Mouse (Mus musculus) C2C12 (cell line): Measurements from ENCODE around the gene Tm2d3. TPM values are rescaled to one million over a fixed set of nuclear protein-coding genes. Genes with fewer than 3 reads are reported as not detected.

Experiments used
- H3K27me3 ChIP-seq: one replicate; pipeline ENCODE4 v1.6.1; 2011; ENCODE audit not compliant: control insufficient read depth, insufficient read depth, insufficient read length
- H3K36me3 ChIP-seq: one replicate; pipeline ENCODE4 v1.6.1; 2011; ENCODE audit not compliant: control insufficient read depth, insufficient read depth
- H3K4me3 ChIP-seq: one replicate; pipeline ENCODE4 v1.5.1; 2011; ENCODE audit warnings: mild to moderate bottlenecking, control low read depth; ENCODE audit not compliant: poor library complexity, insufficient read depth, severe bottlenecking
- H3K79me2 ChIP-seq: one replicate; pipeline ENCODE4 v1.6.1; 2011; ENCODE audit not compliant: control insufficient read depth, insufficient read depth
- H3K79me3 ChIP-seq: one replicate; pipeline ENCODE4 v1.6.1; 2011; ENCODE audit warnings: low read depth, control low read depth
- H3ac ChIP-seq: one replicate; pipeline ENCODE3; 2011; ENCODE audit warnings: low read depth; ENCODE audit not compliant: control insufficient read depth, insufficient read length
- CEBPB ChIP-seq: IDR thresholded peaks from one replicate; pipeline ENCODE4 v1.6.1; 2011; ENCODE audit warnings: low read depth, mild to moderate bottlenecking, control low read depth, moderate library complexity
- CTCF ChIP-seq: IDR thresholded peaks from one replicate; pipeline ENCODE4 v1.5.1; 2011; ENCODE audit not compliant: control insufficient read depth, insufficient read depth, insufficient read length
- FOSL1 ChIP-seq: IDR thresholded peaks from one replicate; pipeline ENCODE4 v1.8.0; 2011; ENCODE audit warnings: mild to moderate bottlenecking, low read length; ENCODE audit not compliant: poor library complexity, insufficient read depth, severe bottlenecking
- MAX ChIP-seq: IDR thresholded peaks from one replicate; pipeline ENCODE4 v1.6.1; 2011; ENCODE audit warnings: mild to moderate bottlenecking, control low read depth
- MYOD1 ChIP-seq: IDR thresholded peaks from one replicate; pipeline ENCODE4 v1.6.1; 2011; ENCODE audit warnings: low read depth; ENCODE audit not compliant: control insufficient read depth, insufficient read length
- MYOG ChIP-seq: IDR thresholded peaks from one replicate; pipeline ENCODE4 v1.6.1; 2011; ENCODE audit not compliant: control insufficient read depth, insufficient read length; ENCODE audit errors: extremely low read depth
- USF1 ChIP-seq: IDR thresholded peaks from one replicate; pipeline ENCODE4 v1.6.1; 2011; ENCODE audit warnings: low read depth, mild to moderate bottlenecking, control low read depth, moderate library complexity
- polyA plus RNA-seq: library from polyadenylated mRNA; unstranded; fragments of >200 nt; fragmentation: generic; extraction: Trizol; gene quantifications from one replicate; pipeline ENCODE4 v1.2.1, GENCODE M21; 2012; ENCODE audit warnings: missing spikeins

Tm2d3 gene
- polyA plus RNA-seq, 1 experiment: 32.8 TPM

- Histone ChIP-seq H3K79me3 (peaks cover 5% of the 10 kb centered on the region), H3K79me2 (peaks cover 11% of the 10 kb centered on the region), H3ac (peak overlapping the region; percentile 40), H3K4me3 (peak overlapping the region; percentile 53), H3K27me3 (no peaks in the 10 kb centered on the region), H3K36me3 (no peaks in the 10 kb centered on the region)
- TF ChIP-seq FOSL1: no peak
- TF ChIP-seq MYOG: no peak
- no peak for TF ChIP-seq CEBPB
- no peak for TF ChIP-seq MAX
- no peak for TF ChIP-seq MYOD1
- TF ChIP-seq CTCF: no peak
- no peak for TF ChIP-seq USF1
Observed at GRCm38 (mm10) chr7:65692883-65693282, 1.9 kb downstream of the Tm2d3 start.

GRCm38 (mm10) chr7:65693301-65693821, 2.4 kb downstream of the Tm2d3 start:
- peaks cover under 1% of the 10 kb centered on the region for H3K36me3 ChIP-seq
- TF ChIP-seq MYOD1: peak; percentile 51
- no peak for TF ChIP-seq CTCF
- peak; percentile 32 for TF ChIP-seq MAX
- TF ChIP-seq MYOG: no peak
- H3ac ChIP-seq: peak overlapping the region; percentile 85
- peaks cover 5% of the 10 kb centered on the region for H3K79me3 ChIP-seq
- H3K4me3 ChIP-seq: peak overlapping the region; percentile 53
- H3K79me2 ChIP-seq: peaks cover 11% of the 10 kb centered on the region
- H3K27me3 ChIP-seq: no peaks in the 10 kb centered on the region

- Histone ChIP-seq H3K27me3 (no peaks in the 10 kb centered on the region), H3K79me2 (peaks cover 11% of the 10 kb centered on the region), H3K36me3 (peaks cover 11% of the 10 kb centered on the region), H3ac (no peak overlapping the region), H3K4me3 (no peak overlapping the region), H3K79me3 (peaks cover 5% of the 10 kb centered on the region)
- TF ChIP-seq MAX (no peak), MYOG (no peak)
Observed at GRCm38 (mm10) chr7:65696450-65696849, 5.5 kb downstream of the Tm2d3 start.

- Histone ChIP-seq H3ac (no peak overlapping the region), H3K79me2 (no peaks in the 10 kb centered on the region), H3K4me3 (no peak overlapping the region), H3K27me3 (peaks cover 3% of the 10 kb centered on the region), H3K36me3 (peaks cover 14% of the 10 kb centered on the region), H3K79me3 (no peaks in the 10 kb centered on the region)
- TF ChIP-seq MYOD1: no peak
- TF ChIP-seq CEBPB: no peak
- TF ChIP-seq USF1: no peak
- TF ChIP-seq MAX: no peak
- no peak for TF ChIP-seq FOSL1
- no peak for TF ChIP-seq CTCF
- TF ChIP-seq MYOG: no peak
Observed at GRCm38 (mm10) chr7:65702076-65702475, 11.1 kb downstream of the Tm2d3 start.

- Histone ChIP-seq H3K27me3 (peaks cover 3% of the 10 kb centered on the region), H3K79me2 (no peaks in the 10 kb centered on the region), H3K36me3 (peaks cover 3% of the 10 kb centered on the region), H3ac (no peak overlapping the region), H3K4me3 (no peak overlapping the region), H3K79me3 (no peaks in the 10 kb centered on the region)
- TF ChIP-seq MYOD1: no peak
- no peak for TF ChIP-seq MYOG
- peak; percentile 87 for TF ChIP-seq CTCF
Observed at GRCm38 (mm10) chr7:65704818-65705242, 13.9 kb downstream of the Tm2d3 start.

GRCm38 (mm10) chr7:65708506-65708905, 17.5 kb downstream of the Tm2d3 start:
- Histone ChIP-seq H3K79me3 (no peaks in the 10 kb centered on the region), H3K27me3 (peaks cover 7% of the 10 kb centered on the region), H3ac (no peak overlapping the region), H3K79me2 (no peaks in the 10 kb centered on the region), H3K4me3 (no peak overlapping the region), H3K36me3 (no peaks in the 10 kb centered on the region)
- TF ChIP-seq MYOG: no peak
- TF ChIP-seq CTCF: no peak
- TF ChIP-seq FOSL1: no peak
- no peak for TF ChIP-seq MAX
- no peak for TF ChIP-seq CEBPB
- TF ChIP-seq MYOD1: no peak
- TF ChIP-seq USF1: no peak
